Mouse (Mus musculus) gastrocnemius, postnatal 4 days (tissue): ENCODE measurements around the gene Myh9. TPM values are rescaled to one million over a fixed set of nuclear protein-coding genes. Genes with fewer than 3 reads are reported as not detected.
A peak's percentile ranks its signal among the peaks of the same experiment; 100 is the strongest.

Experiments
- DNase-seq, 2 experiments: peaks; one replicate each; pipeline ENCODE4 v3.0.0; 2021 to 2022; ENCODE audit warnings: low spot score in 2 of 2, mixed read lengths in 2 of 2
- total RNA-seq, 2 experiments: library from RNA; stranded (reverse); gene quantifications; 2 replicates each; pipeline ENCODE4 v1.2.3; 2021

Myh9 gene
- total RNA-seq, 2 experiments from 2014 or later = 171 to 187 TPM

DNA sequence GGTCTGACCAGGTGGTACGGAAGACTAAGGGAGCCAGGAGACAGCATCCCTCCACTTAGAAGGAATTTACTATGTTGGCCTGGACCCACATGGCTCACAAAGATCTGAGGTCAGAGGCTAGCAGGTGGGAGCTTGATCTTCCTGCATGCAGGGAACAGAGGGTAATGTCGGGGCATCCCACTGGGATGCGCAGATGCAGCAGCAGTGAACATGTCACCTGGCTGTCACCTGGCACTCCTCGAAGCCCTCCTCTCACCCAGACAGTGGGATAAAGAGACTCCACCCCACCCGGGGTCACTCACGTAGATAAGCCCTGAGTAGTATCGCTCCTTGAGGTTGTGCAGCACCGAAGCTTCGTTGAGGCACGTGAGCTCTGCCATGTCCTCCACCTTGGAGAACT, 29.4 kb downstream of the Myh9 start:
- DNase-seq = no peak

DNA sequence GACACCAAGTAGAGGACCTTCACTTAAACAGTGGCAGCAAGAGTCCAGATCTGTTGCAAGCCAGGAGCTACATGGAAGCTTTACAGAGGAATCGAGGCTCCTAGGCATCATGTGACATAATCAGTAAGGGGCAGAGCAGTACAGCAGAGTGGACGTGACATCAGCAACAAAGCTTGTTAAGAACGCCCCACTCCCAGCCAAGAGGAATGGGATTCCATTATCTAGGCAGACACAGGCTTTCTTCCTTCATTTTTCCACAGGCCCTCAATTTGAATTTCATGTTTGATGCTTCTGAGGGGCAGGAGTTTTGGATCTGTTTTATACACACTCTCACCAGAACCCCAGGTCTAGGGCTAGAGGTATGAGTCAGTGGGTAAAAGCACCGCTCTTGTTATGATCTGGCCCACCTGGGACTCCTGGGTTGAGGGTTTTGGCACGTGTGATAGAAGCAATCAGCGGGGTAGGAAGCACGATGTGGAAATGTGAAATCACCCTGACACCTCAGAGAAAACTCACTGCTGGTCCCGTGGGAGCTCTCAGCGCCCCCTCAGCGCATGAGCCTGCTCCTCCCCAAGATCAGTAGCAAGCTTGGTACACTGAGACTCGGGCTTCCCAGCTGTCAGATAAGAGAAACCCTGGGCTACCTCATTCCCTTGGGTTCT, 30.7 kb downstream of the Myh9 start:
- DNase-seq = no peak

- no peak for DNase-seq
Measured at GRCm38 (mm10) chr15:77810416-77811098, 31.4 kb downstream of the Myh9 start.

DNA sequence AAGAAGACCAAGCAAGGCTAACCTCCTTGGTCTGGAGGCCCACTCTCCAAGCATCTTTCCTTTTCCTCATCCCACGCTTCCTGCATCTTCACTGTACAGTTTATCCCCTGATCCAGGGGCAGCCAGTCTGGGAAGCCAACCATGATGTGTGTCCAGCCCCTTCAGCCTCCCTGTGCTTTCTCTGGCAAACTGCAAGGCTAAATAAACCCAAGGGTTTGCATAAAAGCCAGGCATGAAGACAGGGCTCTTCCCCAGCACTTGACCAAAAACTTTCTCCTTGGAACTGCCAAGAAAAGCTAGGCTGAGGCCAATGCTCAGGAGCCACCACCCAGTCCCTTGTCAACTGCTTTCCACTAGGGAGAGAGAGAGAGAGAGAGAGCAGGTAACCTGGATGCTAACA, 32.5 kb downstream of the Myh9 start:
- no peak for DNase-seq

DNA sequence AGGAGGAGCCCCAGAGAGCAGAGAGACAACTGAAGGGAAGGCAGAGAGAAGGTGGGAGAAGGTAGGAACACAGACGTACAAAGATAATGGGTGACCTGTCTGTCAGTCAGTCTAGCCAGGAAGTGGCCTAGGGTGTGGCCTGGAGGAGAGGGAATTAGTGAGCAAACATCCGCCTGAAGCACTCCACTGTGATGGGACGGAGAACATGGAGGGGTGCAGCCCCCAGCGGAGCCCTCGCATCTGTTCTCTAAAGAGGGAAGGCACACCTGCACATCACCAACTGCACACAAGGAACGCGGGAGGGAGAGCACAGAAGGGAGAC, 34.8 kb downstream of the Myh9 start:
- no peak for DNase-seq

GRCm38 (mm10) chr15:77806565-77807263, 35.3 kb downstream of the Myh9 start:
- no peak for DNase-seq

GRCm38 (mm10) chr15:77805657-77806056, 36.3 kb downstream of the Myh9 start:
- no peak for DNase-seq

- DNase-seq = no peak
Measured at GRCm38 (mm10) chr15:77804949-77805348, 37.0 kb downstream of the Myh9 start.

GRCm38 (mm10) chr15:77804460-77804859, 37.5 kb downstream of the Myh9 start:
- DNase-seq = no peak

DNA sequence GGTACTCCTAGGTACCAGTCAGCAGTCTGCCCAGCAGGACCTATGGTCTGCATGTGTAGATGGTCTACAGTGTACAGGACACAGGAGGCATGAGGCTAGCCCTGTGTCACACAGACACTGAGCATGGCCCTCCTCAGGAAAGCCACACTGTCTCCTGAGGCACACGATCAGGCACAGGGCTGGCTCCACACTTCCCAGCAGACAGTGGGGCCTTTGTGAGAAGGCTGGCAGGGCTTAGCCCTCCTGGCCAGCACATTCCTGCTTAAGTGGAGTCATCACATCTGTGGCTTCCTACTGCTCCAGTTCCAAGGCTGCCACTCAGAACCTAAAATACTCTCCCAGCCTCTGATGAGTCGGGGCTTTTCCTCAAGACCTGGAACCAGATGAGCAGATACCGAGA, 38.2 kb downstream of the Myh9 start:
- no peak for DNase-seq

DNA sequence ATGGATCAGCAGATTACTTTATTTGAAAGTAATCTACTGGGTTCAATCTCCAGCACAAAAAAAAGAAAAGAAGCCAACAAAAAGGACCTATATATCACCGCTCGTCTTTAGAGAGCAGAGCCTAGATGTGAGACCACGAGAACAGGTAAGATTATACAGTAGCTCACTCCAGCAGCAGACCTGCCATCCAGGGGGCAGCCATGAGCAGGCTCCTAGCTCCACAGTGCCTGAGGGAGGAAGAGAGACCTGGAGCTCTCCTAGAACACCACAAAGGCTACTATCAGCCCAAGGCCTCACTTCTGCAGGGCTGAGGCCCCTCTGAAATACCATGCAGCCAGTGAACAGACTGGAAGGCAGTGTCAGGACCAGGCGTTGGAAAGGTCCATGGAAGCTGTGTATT, 39.0 kb downstream of the Myh9 start:
- DNase-seq = no peak

- no peak for DNase-seq
Measured at GRCm38 (mm10) chr15:77801188-77801587, 40.8 kb downstream of the Myh9 start.

DNA sequence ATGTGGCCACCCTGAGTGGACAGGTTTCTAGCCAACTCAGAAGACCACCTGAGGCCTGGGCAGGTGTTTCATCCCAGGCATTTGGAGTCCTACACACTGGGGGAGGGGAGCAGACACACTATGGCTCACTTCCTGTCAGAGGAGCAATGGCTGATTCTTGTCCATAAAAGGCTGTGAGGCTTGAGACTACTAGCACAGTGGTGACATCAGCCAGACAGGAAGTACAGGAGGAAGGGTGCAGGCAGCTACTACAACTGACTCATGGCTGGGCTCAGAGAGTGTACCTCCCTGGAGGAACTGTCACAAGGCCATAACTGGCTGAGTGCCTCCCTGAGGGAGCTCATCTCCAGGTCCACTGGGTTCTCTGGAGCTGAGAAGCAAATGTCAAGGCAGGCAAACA, 41.5 kb downstream of the Myh9 start:
- no peak for DNase-seq

- no peak for DNase-seq
Measured at GRCm38 (mm10) chr15:77799491-77800474, 42.2 kb downstream of the Myh9 start.

GRCm38 (mm10) chr15:77798664-77799490, 43.1 kb downstream of the Myh9 start:
- peak; percentile 36 to 42 for DNase-seq

- no peak for DNase-seq
Measured at GRCm38 (mm10) chr15:77797609-77798411, 44.2 kb downstream of the Myh9 start.

GRCm38 (mm10) chr15:77796409-77797035, 45.5 kb downstream of the Myh9 start:
- DNase-seq = no peak

DNA sequence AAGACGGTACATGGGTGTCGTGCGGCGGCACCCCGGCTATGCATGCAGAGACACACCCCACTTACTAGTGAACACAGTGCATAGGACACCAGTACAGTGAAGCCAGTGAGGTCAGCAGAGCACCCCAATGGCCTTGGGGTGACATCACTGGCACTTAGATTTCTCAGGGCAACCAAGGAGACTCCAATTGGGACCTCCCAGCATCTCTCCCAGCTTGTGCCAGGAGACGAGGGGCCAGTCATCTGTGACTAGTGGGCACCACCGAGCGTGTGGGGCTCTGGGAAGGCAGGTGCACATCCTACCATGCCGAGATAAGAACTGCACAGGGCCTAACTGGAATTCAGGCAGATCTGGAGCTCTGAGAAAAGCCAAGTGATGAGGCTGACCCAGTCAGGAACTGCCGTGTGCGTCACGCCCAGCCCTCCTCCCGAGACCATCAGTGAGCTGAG, 47.0 kb downstream of the Myh9 start:
- no peak for DNase-seq
